Comparison of ENCODE assay signal across 8 mouse cellular contexts in genomic region chr9:44292490-44292889, GRCm38 (mm10). TPM values are rescaled to one million over a fixed set of nuclear protein-coding genes. Genes with fewer than 3 reads are reported as not detected.
A peak's percentile ranks its signal among the peaks of the same experiment; 100 is the strongest.
DNase-seq lines count a peak whose midpoint lies in the region.

No protein-coding gene starts in this region.

- peak; percentile 31 to 50 for DNase-seq in heart, adult 18-20 months
- DNase-seq in heart, postnatal 25 days (ENCODE audit: low spot score), result no peak
- DNase-seq in A20 (ENCODE audit: low read depth, low spot score), result peak; percentile 63
- peak; percentile 38 for DNase-seq in MN1 (ENCODE audit: low spot score)
- peak; percentile 80 for DNase-seq in induced T-regulatory cell, adult 2 months (ENCODE audit: low read depth)
- DNase-seq in retina, postnatal 1 day, result peak; percentile 67
- DNase-seq in gastrocnemius, postnatal 10 days, result no peak
- no peak for DNase-seq in gastrocnemius, postnatal 14 days

- intact Hi-C loops in heart, postnatal 25 days (cut with DNase I), result loop anchor here (5.0 kb wide), 2 partner anchors 45 to 95 kb away; no protein-coding TSS in a partner anchor
- intact Hi-C loops in gastrocnemius, postnatal 14 days (cut with DNase I; ENCODE audit: low total_unique reads), result loop anchor here (5.0 kb wide), 1 partner anchor 65 kb away; no protein-coding TSS in a partner anchor

RNA-seq across cellular contexts. Expression of gene Abcg4, which starts 4.1 kb away (rescaled TPM):
- total RNA-seq in heart, adult 18-20 months (2021), result under 1 TPM; 0.30 to 0.85 TPM
- under 1 TPM; 0.34 to 0.42 TPM for total RNA-seq in heart, postnatal 25 days (2021)
- total RNA-seq in gastrocnemius, postnatal 10 days (2021), result 1 to 10 TPM in 1 of 2 experiments, under 1 TPM in 1; 0.68 to 1.3 TPM
- total RNA-seq in gastrocnemius, postnatal 14 days (2021), result under 1 TPM; 0.58 to 0.94 TPM

RNA-seq across cellular contexts. Expression of gene Hinfp, which starts 13.0 kb away (rescaled TPM):
- 1 to 10 TPM; 8.1 TPM for total RNA-seq in heart, adult 18-20 months (2021)
- total RNA-seq in heart, postnatal 25 days (2021), result 10 to 100 TPM in 1 of 2 experiments, 1 to 10 TPM in 1; 7.9 to 12.7 TPM
- 10 to 100 TPM in 1 of 2 experiments, 1 to 10 TPM in 1; 9.8 to 11.0 TPM for total RNA-seq in gastrocnemius, postnatal 10 days (2021)
- total RNA-seq in gastrocnemius, postnatal 14 days (2021), result 1 to 10 TPM; 5.8 to 6.0 TPM

RNA-seq across cellular contexts. Expression of gene Nlrx1, which starts 24.1 kb away (rescaled TPM):
- 10 to 100 TPM; 21.7 to 25.6 TPM for total RNA-seq in heart, adult 18-20 months (2021)
- 10 to 100 TPM; 19.4 to 20.7 TPM for total RNA-seq in heart, postnatal 25 days (2021)
- 10 to 100 TPM; 21.6 to 23.0 TPM for total RNA-seq in gastrocnemius, postnatal 10 days (2021)
- 10 to 100 TPM; 26.0 to 26.2 TPM for total RNA-seq in gastrocnemius, postnatal 14 days (2021)

RNA-seq across cellular contexts. Expression of gene C2cd2l, which starts 27.6 kb away (rescaled TPM):
- 10 to 100 TPM; 13.7 to 19.6 TPM for total RNA-seq in heart, adult 18-20 months (2021)
- 10 to 100 TPM; 11.7 to 13.9 TPM for total RNA-seq in heart, postnatal 25 days (2021)
- total RNA-seq in gastrocnemius, postnatal 10 days (2021), result 10 to 100 TPM in 1 of 2 experiments, 1 to 10 TPM in 1; 7.5 to 15.7 TPM
- total RNA-seq in gastrocnemius, postnatal 14 days (2021), result 10 to 100 TPM; 12.1 to 13.7 TPM

RNA-seq across cellular contexts. Expression of gene Dpagt1, which starts 33.3 kb away (rescaled TPM):
- total RNA-seq in heart, adult 18-20 months (2021), result 10 to 100 TPM; 17.8 to 18.2 TPM
- 10 to 100 TPM; 18.6 to 19.6 TPM for total RNA-seq in heart, postnatal 25 days (2021)
- total RNA-seq in gastrocnemius, postnatal 10 days (2021), result 10 to 100 TPM; 11.7 to 17.0 TPM
- total RNA-seq in gastrocnemius, postnatal 14 days (2021), result 10 to 100 TPM; 12.5 to 14.0 TPM

Comparison
In these comparisons a context has a peak if more than half of its experiments do, and no peak if none do; other contexts are left out.
1. DNase-seq: peak in heart, adult 18-20 months (2 of 2), A20 (single experiment), MN1 (single experiment), induced T-regulatory cell, adult 2 months (single experiment) and retina, postnatal 1 day (single experiment); none in heart, postnatal 25 days (single experiment), gastrocnemius, postnatal 10 days (single experiment) and gastrocnemius, postnatal 14 days (single experiment).